Mouse (Mus musculus) gastrocnemius, adult 8-10 months (tissue): ENCODE measurements around the gene Rap1gap. TPM values are rescaled to one million over a fixed set of nuclear protein-coding genes. Genes with fewer than 3 reads are reported as not detected.
A peak's percentile ranks its signal among the peaks of the same experiment; 100 is the strongest.

ENCODE experiments used
- DNase-seq, 2 experiments: peaks; one replicate each; pipeline ENCODE4 v3.0.0; 2022; ENCODE audit warnings: low spot score in 2 of 2
- total RNA-seq, 4 experiments: library from RNA; stranded (reverse); gene quantifications; 2 replicates each; pipeline ENCODE4 v1.2.4; 2022

Gene Rap1gap
- total RNA-seq, 4 experiments from 2014 or later, result 6.1 to 10.2 (median 6.6) TPM

DNA sequence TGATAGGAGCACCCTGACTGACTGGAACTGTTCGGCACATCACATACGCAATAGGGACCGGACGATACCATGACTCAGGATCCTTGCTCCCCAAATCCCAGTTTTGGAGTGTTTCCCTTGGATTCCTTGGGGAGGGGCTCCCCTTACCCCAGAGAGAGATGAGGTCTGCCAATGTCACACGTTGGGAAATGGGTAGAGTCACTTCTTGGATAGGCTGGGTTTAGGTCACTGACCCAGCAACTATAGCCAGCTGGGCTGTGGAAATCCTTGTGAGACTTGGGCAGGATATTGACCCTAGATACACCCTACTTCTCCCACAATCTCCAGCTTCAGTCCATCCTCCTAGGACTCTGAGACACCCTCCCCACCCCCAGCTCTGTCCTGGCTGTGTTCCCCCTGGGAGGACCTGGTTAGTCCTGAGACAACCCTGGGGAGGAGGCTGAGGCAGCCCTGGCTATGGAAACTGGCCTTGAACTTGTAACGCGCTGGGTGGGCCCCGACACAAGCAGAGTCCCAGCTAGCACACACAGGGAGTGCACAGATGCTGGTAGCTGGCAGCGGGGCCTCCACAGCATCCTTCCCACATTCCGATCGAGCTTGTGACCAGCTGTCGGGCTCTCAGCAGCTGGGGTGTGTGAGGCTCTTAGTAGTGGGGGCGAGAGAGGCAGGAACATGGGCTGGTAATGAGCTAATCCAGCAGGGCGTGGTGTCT, 106.5 kb downstream of the Rap1gap start:
- DNase-seq, result peak in 1 of 2 experiments; percentile 49

- DNase-seq, result no peak
These were observed 107.2 kb downstream of the Rap1gap start for GRCm38 (mm10) chr4:137771749-137772148.

GRCm38 (mm10) chr4:137772438-137773056, 108.0 kb downstream of the Rap1gap start:
- no peak for DNase-seq

GRCm38 (mm10) chr4:137773369-137773899, 108.9 kb downstream of the Rap1gap start:
- no peak for DNase-seq

- DNase-seq, result no peak
These were observed 109.5 kb downstream of the Rap1gap start for GRCm38 (mm10) chr4:137774013-137774412.

GRCm38 (mm10) chr4:137774505-137774904, 110.0 kb downstream of the Rap1gap start:
- no peak for DNase-seq

DNA sequence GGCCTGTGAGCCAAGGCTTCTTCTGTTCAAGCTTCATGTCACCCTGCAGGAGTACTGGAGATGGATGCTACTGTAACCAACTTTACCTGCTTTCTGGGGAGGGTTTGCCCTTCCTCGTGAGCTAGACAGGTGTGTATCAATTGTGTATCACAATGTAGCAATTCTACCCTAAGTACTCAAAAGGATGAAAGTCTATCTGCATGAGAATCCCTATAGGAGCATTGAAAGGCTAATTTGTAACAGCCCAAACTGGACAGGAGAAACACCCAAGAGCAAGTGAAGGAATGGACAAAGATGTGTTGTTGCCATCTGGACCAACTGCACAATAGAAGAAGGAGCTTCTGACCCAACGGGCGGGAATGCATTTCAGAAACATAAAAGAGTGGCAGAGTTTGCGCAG, 113.3 kb downstream of the Rap1gap start:
- DNase-seq, result no peak

DNA sequence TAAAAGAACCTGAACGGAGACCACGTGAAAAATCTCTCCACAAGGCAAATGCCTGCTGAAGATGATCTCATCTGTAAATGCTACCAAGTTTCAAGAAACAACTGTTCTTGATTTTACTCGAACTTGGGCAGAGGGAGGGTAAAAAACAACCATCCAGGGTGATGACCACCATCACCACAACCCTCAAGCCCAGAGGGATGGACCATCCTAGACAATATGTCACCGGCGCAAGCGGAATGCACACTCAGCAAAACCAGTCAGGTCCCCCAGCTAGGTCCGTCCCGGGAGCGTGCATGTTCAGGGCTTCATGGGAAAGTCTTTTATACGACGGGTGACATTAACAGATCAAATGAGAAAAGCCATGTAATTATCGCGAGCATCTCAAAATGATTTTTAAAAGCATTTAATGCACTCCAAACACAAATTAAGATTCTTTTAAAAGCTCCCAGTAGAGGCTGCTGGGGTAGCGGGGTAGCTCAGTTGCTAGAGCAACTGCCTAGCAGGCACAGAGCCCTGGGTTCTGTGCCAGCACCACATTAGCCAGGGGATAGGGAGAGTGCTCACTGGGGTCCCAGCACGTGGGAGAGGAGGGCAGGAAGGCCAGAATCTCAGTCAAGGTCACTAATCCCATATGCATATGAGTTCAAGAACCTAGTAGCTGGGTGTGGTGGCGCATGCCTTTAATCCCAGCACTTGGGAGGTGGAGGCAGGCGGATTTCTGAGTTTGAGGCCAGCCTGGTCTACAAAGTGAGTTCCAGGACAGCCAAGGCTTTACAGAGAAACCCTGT, 114.1 kb downstream of the Rap1gap start:
- DNase-seq, result no peak

Other genes with a start within 250 kb of the Rap1gap start
- gene Cela3b, start 234.2 kb upstream of the Rap1gap start, total RNA-seq, result not detected
- not detected for gene 1700013G24Rik, start 211.4 kb upstream of the Rap1gap start, total RNA-seq
- gene Hspg2, start 196.0 kb upstream of the Rap1gap start, total RNA-seq, result 10 to 100 TPM; 42.0 to 54.1 (median 50.0) TPM
- not detected for gene Ldlrad2, start 90.2 kb upstream of the Rap1gap start, total RNA-seq
- gene Usp48, start 71.0 kb upstream of the Rap1gap start, total RNA-seq, result 10 to 100 TPM; 23.5 to 28.6 (median 24.9) TPM
- gene Alpl, start 131.7 kb downstream of the Rap1gap start, total RNA-seq, result 10 to 100 TPM in 2 of 4 experiments, 1 to 10 TPM in 2; 6.9 to 16.3 (median 10.2) TPM
- 10 to 100 TPM; 48.8 to 97.1 (median 69.4) TPM for gene Ece1, start 197.5 kb downstream of the Rap1gap start, total RNA-seq